Mouse (Mus musculus): ENCODE data around the gene Pcdh8. TPM values are rescaled to one million over a fixed set of nuclear protein-coding genes. Genes with fewer than 3 reads are reported as not detected.
A peak's percentile ranks its signal among the peaks of the same experiment; 100 is the strongest.

Pcdh8 gene
- polyA plus RNA-seq, 1 experiment: 5.6 TPM

DNA sequence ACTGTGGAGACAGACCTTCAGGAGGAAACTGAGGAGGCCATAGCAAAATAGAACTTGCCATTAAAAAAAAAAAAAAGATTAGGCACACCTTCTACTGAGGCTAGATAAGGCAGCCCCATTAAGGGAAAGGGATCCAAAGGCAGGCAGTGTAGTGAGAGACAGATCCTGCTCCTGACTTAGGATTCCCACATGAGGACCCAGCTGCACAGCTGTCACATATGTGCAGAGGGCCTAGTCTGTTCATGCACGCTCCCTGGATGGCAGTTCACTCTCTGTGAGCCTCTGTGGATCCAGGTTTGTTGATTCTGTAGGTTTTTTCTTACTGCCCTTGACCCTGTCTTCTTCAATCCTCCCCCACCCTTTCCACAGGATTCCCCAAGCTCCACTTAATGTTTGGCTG is 9.8 kb upstream of the Pcdh8 start:
- TF ChIP-seq CTCF (IDR thresholded peaks at IDR 0.05; ENCODE audit: borderline replicate concordance, insufficient read depth, low read depth, low read length): no peak
- no peak for TF ChIP-seq POLR2A (IDR thresholded peaks at IDR 0.05; ENCODE audit: borderline replicate concordance, insufficient read depth, low read length)
- WGBS: 73% methylated on average over 1 of the region's 1 CpGs

DNA sequence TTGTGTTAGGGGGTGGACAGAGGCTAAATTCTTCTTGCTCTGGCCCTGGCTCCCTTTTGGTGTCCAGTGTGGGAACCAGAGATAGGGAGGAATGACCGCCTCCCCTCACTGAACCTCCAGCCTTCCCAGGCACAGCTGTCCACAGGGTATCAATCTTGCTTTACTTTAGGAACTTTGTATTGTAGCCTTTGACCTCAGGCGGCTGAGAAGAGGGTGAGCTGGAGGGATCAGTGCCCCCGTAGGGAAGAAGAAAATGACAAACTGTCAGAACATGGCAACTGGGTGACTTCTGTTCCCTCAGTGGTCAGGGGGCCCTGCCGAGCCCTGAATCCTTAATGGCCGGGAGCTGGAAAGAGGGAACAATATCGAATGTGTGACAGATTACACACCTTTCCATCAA is 9.2 kb upstream of the Pcdh8 start:
- Histone ChIP-seq H3K27me3 (ENCODE audit: control insufficient read depth, insufficient read depth, low read length) (no peaks in the 10 kb centered on the region; the same call in 1 of the 2 replicates), H3K27ac (ENCODE audit: insufficient read depth, low read length) (no peak overlapping the region), H3K4me3 (replicated peaks; ENCODE audit: insufficient read depth, low read depth, low read length) (no peak overlapping the region), H3K4me1 (ENCODE audit: control insufficient read depth, insufficient read depth, low read length) (no peaks in the 10 kb centered on the region)
- 57% methylated on average over 6 of the region's 6 CpGs for WGBS
- no peak for TF ChIP-seq CTCF (IDR thresholded peaks at IDR 0.05; ENCODE audit: borderline replicate concordance, insufficient read depth, low read depth, low read length)
- TF ChIP-seq POLR2A (IDR thresholded peaks at IDR 0.05; ENCODE audit: borderline replicate concordance, insufficient read depth, low read length): no peak
- DNase-seq: no peak

More for the DNA sequence above, 9.8 kb upstream of the Pcdh8 start:
- H3K27ac ChIP-seq (ENCODE audit: insufficient read depth, low read length): no peak overlapping the region
- no peak overlapping the region for H3K4me3 ChIP-seq (replicated peaks; ENCODE audit: insufficient read depth, low read depth, low read length)
- DNase-seq: no peak
- no peaks in the 10 kb centered on the region; the same call in 1 of the 2 replicates for H3K27me3 ChIP-seq (ENCODE audit: control insufficient read depth, insufficient read depth, low read length)
- H3K4me1 ChIP-seq (ENCODE audit: control insufficient read depth, insufficient read depth, low read length): no peaks in the 10 kb centered on the region

DNA sequence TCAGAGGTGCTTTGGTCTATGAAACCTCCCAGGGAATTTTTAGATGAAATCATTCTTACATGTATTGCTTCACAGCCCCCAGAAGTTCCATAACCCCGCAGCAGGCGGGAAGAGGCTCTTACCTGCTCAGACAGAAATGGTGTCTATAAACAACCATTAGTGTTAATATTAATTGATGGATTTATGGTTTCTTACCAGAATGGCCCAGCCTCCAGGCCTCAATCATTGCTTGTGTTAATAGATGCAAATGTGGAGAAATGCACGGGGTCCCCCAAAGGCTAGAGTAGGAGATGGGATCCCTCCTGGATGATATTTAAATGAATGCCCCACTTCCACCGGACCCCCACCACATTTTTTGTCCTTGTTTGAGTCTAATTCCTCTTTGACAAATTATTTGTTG is 8.7 kb upstream of the Pcdh8 start:
- WGBS: 75% methylated on average over 4 of the region's 4 CpGs

DNA sequence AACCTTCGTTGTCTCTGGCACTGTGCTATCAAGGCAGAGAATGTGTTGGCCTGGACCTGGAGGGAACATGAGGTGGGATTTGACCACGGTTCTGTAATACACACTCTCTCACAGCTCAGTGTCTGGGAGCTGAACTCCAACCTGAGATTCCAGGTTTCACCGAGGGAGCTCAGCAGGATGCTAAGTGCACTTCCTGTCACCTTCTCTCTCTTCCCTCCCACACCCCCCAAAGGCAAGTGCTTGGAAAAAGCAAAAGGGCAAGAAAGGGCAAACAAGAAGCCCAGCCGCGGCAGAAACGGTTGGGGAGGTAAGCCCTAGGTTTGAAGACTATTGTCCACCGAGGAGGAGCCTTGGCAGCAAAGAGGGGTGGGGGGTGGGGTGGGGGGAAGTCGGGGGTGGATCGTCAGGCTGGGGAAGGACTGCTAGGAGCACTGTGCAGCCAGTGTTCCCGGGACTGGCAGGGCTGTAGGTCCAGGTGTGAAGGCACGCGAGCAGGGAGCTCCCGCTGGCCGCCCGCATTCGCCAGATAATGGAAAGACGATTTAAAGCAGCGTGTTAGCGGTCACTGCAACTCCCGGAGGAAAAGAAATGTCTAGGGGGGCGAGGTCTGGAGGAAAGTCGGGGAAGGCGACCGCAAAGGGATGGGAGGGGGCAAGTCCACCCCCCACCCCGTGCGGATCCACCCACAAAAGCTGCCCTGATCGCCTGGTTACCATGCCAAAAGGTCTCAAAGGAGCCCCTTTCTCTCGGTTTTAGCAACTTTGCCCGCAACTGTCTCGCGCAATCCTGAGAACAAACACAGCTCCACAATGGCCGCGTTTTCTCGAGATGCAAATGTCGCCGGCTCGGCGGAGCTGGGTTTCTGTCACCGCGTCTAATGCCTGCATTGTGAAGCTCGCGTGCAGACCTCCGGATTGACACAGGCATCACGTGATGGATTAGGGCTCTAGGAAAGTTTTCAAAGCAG is 2.6 kb upstream of the Pcdh8 start:
- WGBS: 4% methylated on average over 44 of the region's 44 CpGs
- Histone ChIP-seq H3K4me1 (ENCODE audit: control insufficient read depth, insufficient read depth, low read length) (peaks cover 3% of the 10 kb centered on the region; the same call in 1 of the 2 replicates), H3K27me3 (ENCODE audit: control insufficient read depth, insufficient read depth, low read length) (peaks cover 7% of the 10 kb centered on the region; the same call in 1 of the 2 replicates), H3K27ac (ENCODE audit: insufficient read depth, low read length) (no peak overlapping the region), H3K4me3 (replicated peaks; ENCODE audit: insufficient read depth, low read depth, low read length) (peak overlapping the region; percentile 52)
- DNase-seq: peak; percentile 29 to 40
- TF ChIP-seq POLR2A (IDR thresholded peaks at IDR 0.05; ENCODE audit: borderline replicate concordance, insufficient read depth, low read length): no peak
- TF ChIP-seq CTCF (IDR thresholded peaks at IDR 0.05; ENCODE audit: borderline replicate concordance, insufficient read depth, low read depth, low read length): no peak

More for the DNA sequence above, 8.7 kb upstream of the Pcdh8 start:
- DNase-seq: no peak
- no peak for TF ChIP-seq CTCF (IDR thresholded peaks at IDR 0.05; ENCODE audit: borderline replicate concordance, insufficient read depth, low read depth, low read length)
- no peak for TF ChIP-seq POLR2A (IDR thresholded peaks at IDR 0.05; ENCODE audit: borderline replicate concordance, insufficient read depth, low read length)
- H3K4me3 ChIP-seq (replicated peaks; ENCODE audit: insufficient read depth, low read depth, low read length): no peak overlapping the region
- no peak overlapping the region for H3K27ac ChIP-seq (ENCODE audit: insufficient read depth, low read length)
- no peaks in the 10 kb centered on the region for H3K4me1 ChIP-seq (ENCODE audit: control insufficient read depth, insufficient read depth, low read length)
- H3K27me3 ChIP-seq (ENCODE audit: control insufficient read depth, insufficient read depth, low read length): no peaks in the 10 kb centered on the region; the same call in 1 of the 2 replicates

DNA sequence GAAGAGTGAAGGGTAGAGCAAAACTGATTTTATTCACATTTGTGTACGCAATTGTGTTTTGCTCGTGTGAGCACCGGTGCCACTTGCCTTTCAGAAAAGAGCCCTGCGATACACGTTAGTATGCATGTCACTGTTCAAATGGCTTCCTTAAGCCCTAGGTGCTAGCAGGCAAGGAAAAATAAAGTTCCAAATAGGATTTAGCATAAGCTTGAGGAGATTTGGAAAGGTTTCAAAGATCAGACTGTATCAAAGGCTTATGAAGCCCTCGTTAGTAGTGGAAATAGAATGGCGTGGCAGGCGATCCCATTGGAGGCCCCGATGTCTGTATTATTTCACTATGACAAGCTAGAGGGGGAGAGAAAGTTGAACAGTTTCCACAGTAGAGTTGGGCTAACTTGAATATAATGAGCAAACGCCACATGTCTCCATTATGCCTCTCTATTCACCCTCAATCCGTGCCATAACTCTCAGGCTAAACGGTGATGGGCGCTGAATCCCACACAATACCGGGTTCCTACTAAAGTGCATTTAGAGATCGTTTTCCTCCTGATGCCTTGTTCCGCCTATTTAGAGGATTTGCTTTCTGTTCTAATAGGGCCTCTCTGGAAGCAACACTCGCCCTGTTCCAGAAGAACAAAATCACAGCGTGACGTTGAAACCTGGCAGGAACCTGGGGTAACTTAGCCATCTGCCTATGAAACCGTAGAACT is 845 bp upstream of the Pcdh8 start:
- Histone ChIP-seq H3K27me3 (ENCODE audit: control insufficient read depth, insufficient read depth, low read length) (peaks cover 11% of the 10 kb centered on the region; the same call in 1 of the 2 replicates), H3K4me1 (ENCODE audit: control insufficient read depth, insufficient read depth, low read length) (peaks cover 3% of the 10 kb centered on the region; the same call in 1 of the 2 replicates), H3K4me3 (replicated peaks; ENCODE audit: insufficient read depth, low read depth, low read length) (peak overlapping the region; percentile 57), H3K27ac (ENCODE audit: insufficient read depth, low read length) (no peak overlapping the region)
- TF ChIP-seq POLR2A (IDR thresholded peaks at IDR 0.05; ENCODE audit: borderline replicate concordance, insufficient read depth, low read length) (no peak), CTCF (IDR thresholded peaks at IDR 0.05; ENCODE audit: borderline replicate concordance, insufficient read depth, low read depth, low read length) (no peak)
- DNase-seq: peak; percentile 11 to 22
- whole genome bisulfite sequencing: 15% methylated on average over 20 of the region's 20 CpGs

DNA sequence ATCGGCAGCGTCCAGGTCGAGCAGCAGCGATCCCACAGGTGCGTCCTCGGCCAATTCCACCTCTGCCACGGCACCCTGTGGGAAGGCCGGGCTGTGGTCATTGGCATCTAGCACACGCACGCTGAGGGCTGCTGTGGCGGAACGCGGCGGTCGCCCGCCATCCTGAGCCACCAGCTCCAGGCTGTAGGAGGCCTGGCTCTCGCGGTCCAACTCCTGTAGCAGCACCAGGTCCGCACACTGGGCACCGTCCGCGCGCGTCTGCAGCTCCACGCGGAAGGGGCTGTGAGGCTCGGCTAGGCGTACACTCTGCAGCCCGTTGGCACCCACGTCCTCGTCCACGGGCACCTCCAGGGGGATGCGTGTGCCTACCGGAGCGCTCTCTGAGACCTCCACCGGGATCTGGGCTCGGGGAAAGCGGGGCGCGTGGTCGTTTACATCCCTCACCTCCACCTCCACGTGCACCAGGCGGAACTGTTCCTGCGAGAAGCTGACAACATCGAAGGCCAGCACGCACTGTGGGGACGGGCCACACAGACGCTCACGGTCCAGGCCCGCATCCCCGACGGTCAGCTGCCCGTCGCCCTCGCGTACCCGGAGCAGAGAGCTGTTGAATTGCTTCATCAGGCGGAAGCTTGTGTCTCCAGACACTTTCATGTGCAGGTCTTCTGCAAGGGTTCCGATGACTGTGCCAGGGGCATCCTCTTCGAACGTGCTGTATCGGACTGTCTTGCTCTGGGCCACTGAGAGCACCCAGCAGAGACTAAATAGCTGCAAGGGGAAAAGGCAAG is 612 bp downstream of the Pcdh8 start:
- Histone ChIP-seq H3K4me1 (ENCODE audit: control insufficient read depth, insufficient read depth, low read length) (peaks cover 3% of the 10 kb centered on the region; the same call in 1 of the 2 replicates), H3K4me3 (replicated peaks; ENCODE audit: insufficient read depth, low read depth, low read length) (peak overlapping the region; percentile 57), H3K27me3 (ENCODE audit: control insufficient read depth, insufficient read depth, low read length) (peaks cover 11% of the 10 kb centered on the region; the same call in 1 of the 2 replicates), H3K27ac (ENCODE audit: insufficient read depth, low read length) (no peak overlapping the region)
- 2% methylated on average over 62 of the region's 62 CpGs for WGBS
- peak in 1 of 2 experiments; percentile 31 for DNase-seq
- TF ChIP-seq CTCF (IDR thresholded peaks at IDR 0.05; ENCODE audit: borderline replicate concordance, insufficient read depth, low read depth, low read length) (no peak), POLR2A (IDR thresholded peaks at IDR 0.05; ENCODE audit: borderline replicate concordance, insufficient read depth, low read length) (no peak)

DNA sequence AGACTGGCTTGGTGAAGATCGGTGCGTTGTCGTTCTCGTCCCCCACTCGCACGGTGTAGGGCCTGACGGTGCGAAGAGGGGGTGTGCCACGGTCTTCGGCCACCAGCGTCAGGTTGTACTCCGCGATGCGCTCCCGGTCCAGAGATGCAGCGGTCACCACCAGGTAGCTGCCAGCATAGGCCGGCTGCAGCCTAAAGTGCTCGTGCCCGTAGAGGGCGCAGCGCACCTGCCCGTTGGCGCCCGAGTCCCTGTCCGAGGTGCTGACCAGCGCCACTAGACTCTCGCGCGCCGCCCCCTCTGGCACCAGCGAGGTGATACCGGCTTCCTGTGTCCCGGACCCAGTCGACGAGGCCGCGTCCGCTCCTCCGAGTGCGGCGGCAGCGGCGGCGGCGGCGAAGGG is 1.5 kb downstream of the Pcdh8 start:
- Histone ChIP-seq H3K27me3 (ENCODE audit: control insufficient read depth, insufficient read depth, low read length) (peaks cover 11% of the 10 kb centered on the region; the same call in 1 of the 2 replicates), H3K4me3 (replicated peaks; ENCODE audit: insufficient read depth, low read depth, low read length) (peak overlapping the region; percentile 30), H3K4me1 (ENCODE audit: control insufficient read depth, insufficient read depth, low read length) (peaks cover 3% of the 10 kb centered on the region; the same call in 1 of the 2 replicates), H3K27ac (ENCODE audit: insufficient read depth, low read length) (no peak overlapping the region)
- TF ChIP-seq POLR2A (IDR thresholded peaks at IDR 0.05; ENCODE audit: borderline replicate concordance, insufficient read depth, low read length) (no peak), CTCF (IDR thresholded peaks at IDR 0.05; ENCODE audit: borderline replicate concordance, insufficient read depth, low read depth, low read length) (peak; percentile 75)
- DNase-seq: peak; percentile 69 to 70
- WGBS: under 1% methylated on average over 46 of the region's 46 CpGs

All from cerebellum, adult 2 months (tissue).